ENCODE assay signal across 9 mouse cellular contexts in the genomic region with DNA sequence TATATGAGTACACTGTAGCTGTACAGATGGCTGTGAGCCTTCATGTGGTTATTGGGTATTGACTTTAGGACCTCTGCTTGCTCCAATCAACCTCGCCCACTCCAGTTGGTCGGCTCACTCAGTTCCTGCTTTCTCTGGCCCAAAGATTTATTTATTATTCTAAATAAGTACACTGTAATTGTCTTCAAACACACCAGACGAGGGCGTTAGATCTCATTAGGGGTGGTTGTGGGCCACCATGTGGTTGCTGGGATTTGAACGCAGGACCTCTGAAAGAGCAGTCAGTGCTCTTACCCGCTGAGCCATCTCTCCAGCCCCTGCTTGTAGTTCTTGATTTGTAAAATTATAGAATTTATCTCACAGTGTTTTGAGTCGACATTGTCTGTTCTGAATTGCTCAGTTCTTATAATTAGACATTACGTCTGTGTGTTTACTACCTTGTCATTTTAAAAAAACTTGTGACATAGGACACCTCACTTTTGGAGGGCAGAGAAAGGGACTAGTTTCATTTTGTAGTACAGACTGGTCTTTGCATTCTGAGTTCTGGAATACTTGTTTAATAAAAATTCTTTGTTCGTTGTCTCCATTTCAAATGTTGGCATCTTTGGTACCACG. TPM values are rescaled to one million over a fixed set of nuclear protein-coding genes. Genes with fewer than 3 reads are reported as not detected.
DNase-seq lines count a peak whose midpoint lies in the region; ATAC-seq and TF ChIP-seq lines count a peak whose summit lies in the region.
"Had no signal": no experiment of that assay in that cellular context is flagged by ENCODE, and none has a peak within 500 bp of the region (broad histone marks: within the 10 kb centered on the region; RNA-seq: fewer than 3 reads in every experiment).

No protein-coding gene starts in this region.

- peaks cover 14% of the 10 kb centered on the region for H3K79me2 ChIP-seq in CH12.LX (replicated peaks; ENCODE audit: control insufficient read depth, extremely low read depth, insufficient read depth, poor library complexity, severe bottlenecking)

- H3K36me3 ChIP-seq in heart, embryonic 10.5 days, result peaks cover 19% of the 10 kb centered on the region
- peaks cover 3 to 16% of the 10 kb centered on the region in 2 experiments for H3K36me3 ChIP-seq in CH12.LX (replicated peaks in 1 of 2; ENCODE audit: control insufficient read depth in 1 of 2, insufficient read depth in 1 of 2, low read length in 1 of 2)
- H3K36me3 ChIP-seq in forebrain, embryonic 16.5 days (ENCODE audit: control insufficient read depth, insufficient read depth), result peaks cover 2% of the 10 kb centered on the region; the same call in 1 of the 2 replicates
- peaks cover 6% of the 10 kb centered on the region for H3K36me3 ChIP-seq in liver, embryonic 16.5 days (ENCODE audit: control insufficient read depth, insufficient read depth)

- no peak for DNase-seq in heart, embryonic 10.5 days (ENCODE audit: low spot score)
- DNase-seq in heart, adult 8-10 months (ENCODE audit: low spot score), result no peak
- DNase-seq in CH12.LX (ENCODE audit: extremely low read depth), result peak; percentile 19
- DNase-seq in right cerebral cortex, adult 2 months (ENCODE audit: low spot score in 2 of 2), result no peak

- in situ Hi-C loops in CH12.LX (cut with MboI; ENCODE audit: low pct_ligation_motif_present, low pct_unique_long_range_greater_than_20kb, low sequenced_read_pairs), result no loop called here

- H3K4me3 ChIP-seq in heart, embryonic 10.5 days, result peak overlapping the region; percentile 93
- peak overlapping the region; percentile 38 to 79 (median 59) for H3K4me3 ChIP-seq in CH12.LX (replicated peaks in 1 of 3; ENCODE audit: low read depth in 2 of 3, low read length in 2 of 3, poor library complexity in 1 of 3)
- peak overlapping the region; percentile 52 for H3K4me3 ChIP-seq in forebrain, embryonic 16.5 days (replicated peaks; ENCODE audit: low read length)
- H3K4me3 ChIP-seq in liver, embryonic 16.5 days (ENCODE audit: low read depth, low read length), result peak overlapping the region; percentile 83

- no peak for ATAC-seq in forebrain, embryonic 16.5 days
- no peak for ATAC-seq in liver, embryonic 16.5 days (ENCODE audit: low read depth)
- no peak for ATAC-seq in monocyte, adult 5-6 weeks (replicated peaks; ENCODE audit: insufficient number of reproducible peaks, low FRiP score, low TSS enrichment, poor library complexity, severe bottlenecking)
- no peak for ATAC-seq in inflammation-experienced regulatory T-cells, adult 6 months

- peak overlapping the region; percentile 56; the same call in 1 of the 2 replicates for H3K4me2 ChIP-seq in CH12.LX (ENCODE audit: insufficient read depth, low read depth, poor library complexity, severe bottlenecking)
- peak overlapping the region; percentile 48 for H3K4me2 ChIP-seq in forebrain, embryonic 16.5 days (ENCODE audit: low read length)
- peak overlapping the region; percentile 54 for H3K4me2 ChIP-seq in liver, embryonic 16.5 days (ENCODE audit: low read depth, low read length)

- H3K27me3 ChIP-seq in heart, embryonic 10.5 days (ENCODE audit: insufficient read depth, poor library complexity, severe bottlenecking), result no peaks in the 10 kb centered on the region
- H3K27me3 ChIP-seq in CH12.LX (replicated peaks), result no peaks in the 10 kb centered on the region
- no peaks in the 10 kb centered on the region for H3K27me3 ChIP-seq in forebrain, embryonic 16.5 days (replicated peaks; ENCODE audit: control insufficient read depth, insufficient read depth, low read length)
- H3K27me3 ChIP-seq in liver, embryonic 16.5 days (ENCODE audit: control insufficient read depth, insufficient read depth, low read depth, low read length), result no peaks in the 10 kb centered on the region; the same call in 1 of the 2 replicates

- peak in 1 of 2 experiments; percentile 51; a peak in 2 of 4 replicates for TF ChIP-seq CTCF in CH12.LX (conservative IDR thresholded peaks at IDR 0.05 in 1 of 2, IDR thresholded peaks at IDR 0.05 in 1 of 2; ENCODE audit: low read depth in 2 of 2, low read length in 2 of 2)

- TF ChIP-seq POLR2A in CH12.LX (IDR thresholded peaks at IDR 0.05; ENCODE audit: low read depth, low read length), result no peak

- no peak for TF ChIP-seq RAD21 in CH12.LX (IDR thresholded peaks at IDR 0.05; ENCODE audit: low read depth, low read length)

- no peak for TF ChIP-seq EP300 in CH12.LX (IDR thresholded peaks at IDR 0.05; ENCODE audit: low read length)

- 73% methylated on average over 10 of the region's 10 CpGs for WGBS in heart, embryonic 10.5 days
- WGBS in forebrain, embryonic 16.5 days, result 71% methylated on average over 10 of the region's 10 CpGs
- WGBS in liver, embryonic 16.5 days (ENCODE audit: insufficient replicate concordance), result 58% methylated on average over 10 of the region's 10 CpGs

- H3K4me1 ChIP-seq in heart, embryonic 10.5 days, result peaks cover 5% of the 10 kb centered on the region; the same call in 1 of the 2 replicates
- peaks cover 0 to 15% of the 10 kb centered on the region in 2 experiments; a peak in 1 of 4 replicates for H3K4me1 ChIP-seq in CH12.LX (ENCODE audit: control insufficient read depth in 1 of 2, insufficient read depth in 2 of 2)
- peaks cover 7% of the 10 kb centered on the region for H3K4me1 ChIP-seq in forebrain, embryonic 16.5 days (replicated peaks; ENCODE audit: control insufficient read depth, insufficient read depth, low read length)
- H3K4me1 ChIP-seq in liver, embryonic 16.5 days (ENCODE audit: control insufficient read depth, low read depth, low read length), result peaks cover 6% of the 10 kb centered on the region

- no peaks in the 10 kb centered on the region for H3K9me3 ChIP-seq in heart, embryonic 10.5 days
- no peaks in the 10 kb centered on the region for H3K9me3 ChIP-seq in CH12.LX (replicated peaks; ENCODE audit: low read length)
- no peaks in the 10 kb centered on the region for H3K9me3 ChIP-seq in forebrain, embryonic 16.5 days (ENCODE audit: control insufficient read depth, low read length)
- H3K9me3 ChIP-seq in liver, embryonic 16.5 days (replicated peaks; ENCODE audit: control insufficient read depth, low read length), result no peaks in the 10 kb centered on the region

- H3K27ac ChIP-seq in heart, embryonic 10.5 days, result peak overlapping the region; percentile 97
- H3K27ac ChIP-seq in CH12.LX (ENCODE audit: insufficient read depth, low read depth), result no peak overlapping the region
- H3K27ac ChIP-seq in forebrain, embryonic 16.5 days (ENCODE audit: low read length), result no peak overlapping the region
- H3K27ac ChIP-seq in liver, embryonic 16.5 days (ENCODE audit: low read length), result peak overlapping the region; percentile 16

- H3K9ac ChIP-seq in CH12.LX (ENCODE audit: insufficient read depth, low read depth), result peak overlapping the region; percentile 68
- H3K9ac ChIP-seq in forebrain, embryonic 16.5 days (replicated peaks; ENCODE audit: low read depth, low read length), result no peak overlapping the region
- peak overlapping the region; percentile 20 for H3K9ac ChIP-seq in liver, embryonic 16.5 days (ENCODE audit: low read depth, low read length)

- dilution Hi-C loops in CH12.LX (cut with MboI; ENCODE audit: extremely low pct_ligation_motif_present, extremely low pct_unique_long_range_greater_than_20kb, low sequenced_read_pairs), result no loop called here

TF ChIP-seq in CH12.LX, 34 proteins besides CTCF, POLR2A, EP300 and RAD21:
- TF ChIP-seq ZMIZ1 (IDR thresholded peaks at IDR 0.05; ENCODE audit: low read depth, low read length), result no peak
- TF ChIP-seq MEF2A (IDR thresholded peaks at IDR 0.05; ENCODE audit: borderline replicate concordance, low read depth, low read length), result 0 out of 2 replicates have a peak, but pooled peaks have one; percentile 36
- TF ChIP-seq PAX5 (IDR thresholded peaks at IDR 0.05; ENCODE audit: low read length), result no peak
- TF ChIP-seq KAT2A (IDR thresholded peaks at IDR 0.05; ENCODE audit: insufficient replicate concordance, low read length), result no peak
- TF ChIP-seq E2F4 (IDR thresholded peaks at IDR 0.05; ENCODE audit: insufficient replicate concordance, low read depth, low read length), result no peak
- TF ChIP-seq CHD1 (IDR thresholded peaks at IDR 0.05; ENCODE audit: low read depth, low read length), result 0 out of 2 replicates have a peak, but pooled peaks have one; percentile 69
- TF ChIP-seq CHD2 (IDR thresholded peaks at IDR 0.05; ENCODE audit: low read length), result no peak
- TF ChIP-seq ZNF384 (IDR thresholded peaks at IDR 0.05; ENCODE audit: low read depth, low read length), result no peak
- no peak for TF ChIP-seq SMC3 (IDR thresholded peaks at IDR 0.05; ENCODE audit: low read depth, low read length)
- peak; percentile 27; the same call in 1 of the 2 replicates for TF ChIP-seq SIN3A (IDR thresholded peaks at IDR 0.05; ENCODE audit: low read length)
- TF ChIP-seq TCF12 (IDR thresholded peaks at IDR 0.05; ENCODE audit: low read depth, low read length), result no peak
- TF ChIP-seq GABPA (IDR thresholded peaks at IDR 0.05; ENCODE audit: insufficient replicate concordance, low read depth, low read length), result no peak
- TF ChIP-seq MYC (IDR thresholded peaks at IDR 0.05; ENCODE audit: low read depth, low read length), result 0 out of 2 replicates have a peak, but pooled peaks have one; percentile 2
- no peak for TF ChIP-seq ZC3H11A (IDR thresholded peaks at IDR 0.05; ENCODE audit: low read depth, low read length)

RNA-seq across cellular contexts. Expression of a gene that starts 0.8 kb away (rescaled TPM):
- polyA plus RNA-seq in heart, embryonic 10.5 days (2016; fragmentation: Nextera tagmentation; extraction: Ambion mirVana), result 30.1 and 32.8 TPM in 2 replicates
- 10 to 100 TPM; 36.9 to 39.9 (median 39.1) TPM for total RNA-seq in heart, adult 8-10 months (2022)
- 11.4 and 12.4 TPM in 2 replicates for total RNA-seq in CH12.LX (2012; rRNA removed)
- total RNA-seq in CH12.LX (2014; rRNA removed), result 13.2 and 13.5 TPM in 2 replicates
- polyA plus RNA-seq in CH12.LX (2012; ENCODE audit: insufficient read length, low read depth), result 24.9 and 27.7 TPM in 2 replicates
- polyA plus RNA-seq in forebrain, embryonic 16.5 days (2015; fragmentation: Nextera tagmentation; extraction: Ambion mirVana), result 25.3 and 25.5 TPM in 2 replicates
- polyA plus RNA-seq in liver, embryonic 16.5 days (2015; fragmentation: Nextera tagmentation; extraction: Ambion mirVana), result 16.7 and 16.9 TPM in 2 replicates
- total RNA-seq in monocyte, adult 5-6 weeks (2017), result 30.7 to 46.7 TPM (median 44.1 TPM) in 3 replicates
- polyA plus RNA-seq in inflammation-experienced regulatory T-cells, adult 6 months (2017; shearing (Covaris generic)), result 10 to 100 TPM; 33.1 to 43.5 (median 36.8) TPM

RNA-seq across cellular contexts. Expression of a gene that starts 30.8 kb away (rescaled TPM):
- polyA plus RNA-seq in heart, embryonic 10.5 days (2016; fragmentation: Nextera tagmentation; extraction: Ambion mirVana), result not detected in 2 replicates
- total RNA-seq in heart, adult 8-10 months (2022), result not detected
- not detected in 2 replicates for total RNA-seq in CH12.LX (2012; rRNA removed)
- total RNA-seq in CH12.LX (2014; rRNA removed), result not detected in 2 replicates
- polyA plus RNA-seq in CH12.LX (2012; ENCODE audit: insufficient read length, low read depth), result not detected in 2 replicates
- not detected in 2 replicates for polyA plus RNA-seq in forebrain, embryonic 16.5 days (2015; fragmentation: Nextera tagmentation; extraction: Ambion mirVana)
- polyA plus RNA-seq in liver, embryonic 16.5 days (2015; fragmentation: Nextera tagmentation; extraction: Ambion mirVana), result not detected in 2 replicates
- total RNA-seq in monocyte, adult 5-6 weeks (2017), result not detected in 3 replicates
- polyA plus RNA-seq in inflammation-experienced regulatory T-cells, adult 6 months (2017; shearing (Covaris generic)), result not detected
- total RNA-seq: hematopoietic stem cell, adult 5-6 weeks had no signal

Comparison
In these comparisons a context has a peak if more than half of its experiments do, and no peak if none do; other contexts are left out.
1. H3K27ac ChIP-seq: peak in heart, embryonic 10.5 days (single experiment) and liver, embryonic 16.5 days (single experiment); none in CH12.LX (single experiment) and forebrain, embryonic 16.5 days (single experiment).
2. Peak in every context shown above with its lines, with median percentiles within 50 percentile points of each other: H3K4me3 ChIP-seq and H3K4me2 ChIP-seq.